Mouse (Mus musculus): ENCODE data around the gene Hyal4.

Hyal4 gene

GRCm38 (mm10) chr6:24748029-24748428, at the start of gene Hyal4:
TSS of gene Hyal4 (plus strand) at chr6:24748329.
- DNase-seq (ENCODE audit: low read depth, low spot score): no peak

- DNase-seq (ENCODE audit: low read depth, low spot score): no peak
Measured at GRCm38 (mm10) chr6:24707090-24707489, 41.0 kb upstream of the Hyal4 start.

GRCm38 (mm10) chr6:24707499-24707898, 40.6 kb upstream of the Hyal4 start:
- no peak for DNase-seq (ENCODE audit: low read depth, low spot score)

DNA sequence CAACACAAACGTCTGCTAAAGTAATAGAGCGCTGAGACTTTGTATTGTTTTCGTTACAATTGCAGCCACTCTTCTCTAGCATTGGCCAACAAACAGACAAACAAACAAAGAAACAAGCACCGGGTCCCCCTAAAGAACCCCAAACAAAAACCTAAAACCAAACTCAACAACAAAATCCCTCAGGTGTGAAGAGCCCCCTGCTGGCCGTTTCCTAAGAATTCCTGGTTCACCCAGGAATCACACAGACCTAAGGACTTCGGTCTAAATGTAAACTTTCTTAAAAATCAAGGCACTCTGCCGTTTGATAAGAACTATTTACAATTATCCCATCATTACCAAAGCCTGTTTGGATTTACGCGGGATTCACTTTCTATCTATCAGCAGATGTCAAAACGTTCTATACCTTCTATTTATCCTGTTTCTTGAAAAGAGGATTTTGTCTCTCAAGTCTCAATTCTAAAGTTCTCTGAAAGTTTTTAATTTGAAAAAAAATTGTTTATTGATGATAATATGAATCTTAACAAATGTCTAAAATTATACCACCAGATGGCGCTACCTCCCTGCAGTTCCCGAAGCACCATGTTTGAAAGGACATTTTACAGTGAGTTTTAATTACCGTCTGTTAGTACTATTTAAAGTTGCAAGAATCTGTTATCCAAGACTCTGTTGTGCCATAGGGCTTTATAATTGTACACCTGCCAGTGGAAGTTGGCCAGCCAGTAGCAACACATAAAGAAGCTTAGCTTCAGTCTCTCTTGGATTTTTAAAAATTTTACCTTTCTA, 26.6 kb upstream of the Hyal4 start:
- DNase-seq (ENCODE audit: low read depth, low spot score): peak; percentile 57

- no peak for DNase-seq (ENCODE audit: low read depth, low spot score)
Measured at GRCm38 (mm10) chr6:24728130-24728529, 20.0 kb upstream of the Hyal4 start.

DNA sequence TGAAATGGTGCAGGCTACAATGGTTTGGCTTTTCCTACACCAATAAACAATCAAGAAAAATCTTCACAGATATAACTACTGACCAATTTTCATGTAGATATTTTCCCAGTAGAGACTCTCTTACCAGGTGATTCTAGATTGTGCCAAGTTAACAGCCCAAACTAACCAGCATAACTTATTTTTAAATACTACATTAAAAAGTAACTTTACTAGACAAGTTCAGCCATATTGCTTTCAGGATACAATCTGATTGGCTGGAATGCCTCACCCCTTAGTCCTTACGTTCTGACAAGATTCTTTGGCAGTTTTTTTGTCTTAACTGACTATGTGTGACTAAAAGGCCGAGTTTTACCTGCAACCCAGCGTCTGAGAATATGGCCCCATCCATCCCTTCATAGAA, 15.2 kb upstream of the Hyal4 start, which contains the start of gene Hyal6:
Gene Hyal6, plus strand, starts transcription at position 301 of the 400 bp plus-strand sequence.
- DNase-seq (ENCODE audit: low read depth, low spot score): no peak

DNA sequence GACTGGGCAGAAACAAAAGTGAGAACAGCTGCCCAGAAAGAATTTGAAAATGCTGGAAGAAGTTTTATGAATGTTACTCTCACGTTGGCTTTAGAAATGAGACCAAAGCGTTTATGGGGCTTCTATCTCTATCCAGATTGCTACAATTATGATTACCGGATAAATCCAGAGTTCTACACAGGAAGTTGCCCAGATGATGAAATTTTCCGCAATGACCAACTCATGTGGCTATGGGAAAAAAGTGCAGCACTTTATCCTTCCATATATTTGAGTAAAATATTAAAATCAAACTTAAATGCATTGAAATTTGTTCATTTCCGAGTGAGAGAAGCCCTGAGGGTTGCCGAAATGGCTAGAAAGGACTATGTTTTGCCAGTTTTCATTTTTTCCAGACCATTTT, 13.6 kb upstream of the Hyal4 start:
- no peak for DNase-seq (ENCODE audit: low read depth, low spot score)

GRCm38 (mm10) chr6:24759281-24759680, 11.2 kb downstream of the Hyal4 start:
- no peak for DNase-seq (ENCODE audit: low read depth, low spot score)

- no peak for DNase-seq (ENCODE audit: low read depth, low spot score)
Measured at GRCm38 (mm10) chr6:24766261-24766660, 18.1 kb downstream of the Hyal4 start.

- DNase-seq (ENCODE audit: low read depth, low spot score): no peak
Measured at GRCm38 (mm10) chr6:24779182-24779581, 31.1 kb downstream of the Hyal4 start.

DNA sequence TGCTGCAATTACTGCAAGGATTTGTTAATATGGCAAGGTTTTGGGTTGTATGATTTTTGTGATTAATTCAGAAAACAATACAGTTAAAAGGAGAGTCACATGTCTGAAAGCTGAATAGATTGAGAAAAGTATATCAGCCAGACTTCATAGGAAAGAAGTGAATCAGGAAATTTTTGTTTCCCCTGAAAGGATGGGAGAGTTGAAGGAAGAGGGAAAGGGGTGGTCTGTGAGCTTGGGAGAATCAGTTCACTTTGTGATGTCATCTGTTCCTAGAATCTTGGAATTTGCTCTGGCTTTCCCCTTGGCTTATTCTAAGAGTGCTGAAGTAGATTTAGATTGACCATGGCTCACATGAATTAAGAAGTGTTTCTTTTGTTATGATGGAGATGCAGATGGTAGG, 42.8 kb downstream of the Hyal4 start, which contains the start of gene Spam1:
Gene Spam1, plus strand, starts transcription at position 301 of the 400 bp plus-strand sequence.
- DNase-seq (ENCODE audit: low read depth, low spot score): no peak
